Mouse (Mus musculus) left cerebral cortex, adult 18-20 months (tissue): ENCODE data around the gene Cd72. TPM values are rescaled to one million over a fixed set of nuclear protein-coding genes. Genes with fewer than 3 reads are reported as not detected.

Source experiments
- DNase-seq, 2 experiments: peaks; one replicate each; pipeline ENCODE4 v3.0.0; 2021 to 2022; ENCODE audit warnings: low spot score in 2 of 2, mixed read lengths in 1 of 2
- total RNA-seq, 2 experiments: library from RNA; stranded (reverse); gene quantifications; 2 replicates each; pipeline ENCODE4 v1.2.3; 2021

The Cd72 gene
- total RNA-seq, 2 experiments from 2014 or later, result 0.84 to 1.3 TPM

GRCm38 (mm10) chr4:43428180-43428861 is 26.1 kb downstream of the Cd72 start:
- no peak for DNase-seq

- no peak for DNase-seq
These were observed 26.8 kb downstream of the Cd72 start for GRCm38 (mm10) chr4:43427501-43428179.

- no peak for DNase-seq
These were observed 27.9 kb downstream of the Cd72 start for GRCm38 (mm10) chr4:43426487-43426886.

GRCm38 (mm10) chr4:43425648-43426380 is 28.6 kb downstream of the Cd72 start:
- DNase-seq, result no peak

GRCm38 (mm10) chr4:43425197-43425596 is 29.2 kb downstream of the Cd72 start:
- no peak for DNase-seq

- no peak for DNase-seq
These were observed 30.4 kb downstream of the Cd72 start for GRCm38 (mm10) chr4:43424072-43424471.

GRCm38 (mm10) chr4:43423267-43423934 is 31.0 kb downstream of the Cd72 start:
- no peak for DNase-seq

GRCm38 (mm10) chr4:43421632-43422240 is 32.7 kb downstream of the Cd72 start:
- DNase-seq, result no peak

GRCm38 (mm10) chr4:43420305-43420704 is 34.1 kb downstream of the Cd72 start:
- peak; percentile 70 to 80 for DNase-seq

GRCm38 (mm10) chr4:43419801-43420281 is 34.6 kb downstream of the Cd72 start:
- DNase-seq, result no peak

GRCm38 (mm10) chr4:43418973-43419656 is 35.3 kb downstream of the Cd72 start:
- no peak for DNase-seq

GRCm38 (mm10) chr4:43418450-43418849 is 36.0 kb downstream of the Cd72 start:
- no peak for DNase-seq

GRCm38 (mm10) chr4:43417269-43418062 is 37.0 kb downstream of the Cd72 start:
- no peak for DNase-seq

- no peak for DNase-seq
These were observed 38.3 kb downstream of the Cd72 start for GRCm38 (mm10) chr4:43416071-43416490.

GRCm38 (mm10) chr4:43415221-43416070 is 39.0 kb downstream of the Cd72 start:
- DNase-seq, result no peak

- DNase-seq, result no peak
These were observed 39.7 kb downstream of the Cd72 start for GRCm38 (mm10) chr4:43414761-43415160.

- no peak for DNase-seq
These were observed 47.1 kb downstream of the Cd72 start for GRCm38 (mm10) chr4:43407071-43407920.
